Mouse (Mus musculus): ENCODE results near the gene Mdm2. TPM values are rescaled to one million over a fixed set of nuclear protein-coding genes. Genes with fewer than 3 reads are reported as not detected.

Mdm2 gene
- polyA plus RNA-seq, 1 experiment from 2014 or later, result 35.1 TPM

DNA sequence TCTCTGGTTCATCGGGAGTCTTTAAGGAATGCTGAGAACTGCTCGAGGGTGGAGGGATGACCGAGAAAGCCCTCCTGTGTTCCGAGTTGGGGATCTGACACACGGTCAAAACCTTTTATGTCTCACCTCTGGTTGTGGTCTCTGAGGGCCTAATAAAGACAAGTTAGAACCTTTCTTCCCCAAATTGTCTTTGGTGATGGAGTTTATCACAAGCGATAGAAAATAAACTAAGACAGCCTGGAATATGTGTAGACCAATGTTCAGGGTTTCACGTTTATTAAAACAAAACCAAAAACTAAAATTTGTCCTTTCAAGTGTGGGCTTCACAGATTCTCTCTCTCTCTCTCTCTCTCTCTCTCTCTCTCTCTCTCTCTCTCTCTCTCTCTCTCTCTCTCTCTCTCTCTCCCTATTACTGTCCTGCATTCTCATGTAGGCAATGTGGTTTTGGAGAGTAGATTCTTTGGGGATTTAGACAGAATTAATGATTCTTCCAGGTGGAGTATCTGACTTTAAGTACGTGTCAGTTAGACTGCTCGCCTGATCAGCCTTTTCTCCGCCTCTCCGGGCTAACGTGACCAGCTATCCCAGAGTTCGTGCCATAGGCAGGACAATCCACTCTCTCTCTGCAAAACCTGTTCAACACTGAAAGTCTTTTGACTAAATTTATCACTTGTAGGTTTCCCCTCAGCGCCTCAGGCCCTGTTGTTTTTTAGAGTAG, 46.2 kb downstream of the Mdm2 start:
- H3K4me1 ChIP-seq (replicated peaks), result no peaks in the 10 kb centered on the region; the same call in 1 of the 2 replicates
- H3K9me3 ChIP-seq, result no peaks in the 10 kb centered on the region
- peak overlapping the region; percentile 14 for H3K4me3 ChIP-seq (replicated peaks)
- 41% methylated on average over 14 of the region's 14 CpGs for WGBS
- no peaks in the 10 kb centered on the region for H3K36me3 ChIP-seq
- H3K27me3 ChIP-seq (replicated peaks), result no peaks in the 10 kb centered on the region
- H3K4me2 ChIP-seq (replicated peaks), result peak overlapping the region; percentile 48
- no peak; the same call in 1 of the 2 replicates for ATAC-seq
- H3K27ac ChIP-seq, result peak overlapping the region; percentile 49
- H3K9ac ChIP-seq, result no peak overlapping the region

DNA sequence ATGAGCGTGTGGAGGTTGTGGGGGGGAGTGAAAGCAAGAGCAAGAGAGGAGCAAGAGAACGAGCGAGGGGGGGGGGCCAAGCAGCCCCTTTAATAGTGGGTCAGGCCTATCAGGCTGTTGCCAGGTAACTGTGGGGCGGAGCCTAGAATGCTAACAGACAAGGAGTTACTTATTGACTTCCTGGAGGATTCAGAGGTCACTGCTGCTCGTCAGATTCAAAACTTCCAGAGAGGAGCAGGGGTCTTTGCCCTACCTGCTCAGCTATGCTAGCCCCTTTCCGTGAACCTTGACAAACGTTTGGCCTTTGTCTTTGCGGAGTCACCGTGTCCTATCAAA, 46.7 kb downstream of the Mdm2 start:
- no peaks in the 10 kb centered on the region for H3K4me1 ChIP-seq (replicated peaks)
- peak overlapping the region; percentile 48 for H3K4me2 ChIP-seq (replicated peaks)
- no peaks in the 10 kb centered on the region for H3K9me3 ChIP-seq
- peak; percentile 89 for ATAC-seq
- 13% methylated on average over 9 of the region's 9 CpGs for WGBS
- H3K9ac ChIP-seq, result no peak overlapping the region
- H3K27ac ChIP-seq, result peak overlapping the region; percentile 49
- peak overlapping the region; percentile 14 for H3K4me3 ChIP-seq (replicated peaks)
- H3K36me3 ChIP-seq, result no peaks in the 10 kb centered on the region
- H3K27me3 ChIP-seq (replicated peaks), result no peaks in the 10 kb centered on the region

DNA sequence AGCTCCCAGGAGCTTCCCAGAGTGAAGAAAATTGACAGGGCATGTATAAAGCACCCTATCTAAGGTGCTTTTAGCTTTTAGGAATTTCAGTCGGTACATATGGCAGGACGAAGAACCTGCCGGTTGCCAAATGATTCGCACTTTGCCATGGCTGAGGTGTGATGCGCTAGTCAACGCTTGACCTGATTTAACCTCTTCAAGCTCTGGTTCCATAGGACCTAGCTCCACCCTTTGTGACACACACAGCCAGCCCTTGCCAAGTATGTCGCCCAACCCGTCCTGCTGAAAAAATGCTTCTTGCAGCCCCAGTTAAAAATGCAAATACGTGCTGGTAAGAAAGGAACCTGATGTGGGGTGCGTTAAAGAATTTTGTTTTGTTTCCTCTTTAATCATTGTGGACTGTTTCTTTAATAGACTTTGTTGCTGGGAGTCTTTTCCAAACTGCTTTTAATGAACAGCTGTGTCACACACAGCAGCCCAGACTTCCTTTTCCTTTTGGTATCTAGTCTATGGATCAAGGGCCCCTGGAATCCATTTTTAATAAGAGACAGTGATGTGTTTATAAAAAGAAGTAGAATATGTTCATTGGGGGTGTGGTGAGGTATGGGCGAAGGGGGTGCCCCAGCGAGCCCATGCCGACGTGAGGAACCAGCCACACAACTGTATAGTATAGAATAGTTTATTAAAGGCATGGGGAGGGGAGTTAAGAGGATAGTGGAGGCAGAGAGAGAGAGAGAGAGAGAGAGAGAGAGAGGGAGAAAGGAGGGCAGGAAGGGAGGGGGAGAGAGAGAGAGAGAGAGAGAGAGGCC, 47.3 kb downstream of the Mdm2 start:
- Histone ChIP-seq H3K9me3 (no peaks in the 10 kb centered on the region), H3K4me2 (replicated peaks) (peak overlapping the region; percentile 48), H3K27ac (peak overlapping the region; percentile 45), H3K27me3 (replicated peaks) (no peaks in the 10 kb centered on the region), H3K4me3 (replicated peaks) (no peak overlapping the region; the same call in 1 of the 2 replicates), H3K4me1 (replicated peaks) (no peaks in the 10 kb centered on the region), H3K9ac (no peak overlapping the region), H3K36me3 (no peaks in the 10 kb centered on the region)
- peak; percentile 84 for ATAC-seq
- 48% methylated on average over 14 of the region's 14 CpGs for WGBS

- H3K9ac ChIP-seq, result no peak overlapping the region
- WGBS, result 72% methylated on average over 15 of the region's 15 CpGs
- H3K4me2 ChIP-seq (replicated peaks), result no peak overlapping the region
- peak; percentile 80 for ATAC-seq
- no peaks in the 10 kb centered on the region for H3K4me1 ChIP-seq (replicated peaks)
- H3K4me3 ChIP-seq (replicated peaks), result no peak overlapping the region
- no peak overlapping the region for H3K27ac ChIP-seq
- no peaks in the 10 kb centered on the region for H3K36me3 ChIP-seq
- H3K27me3 ChIP-seq (replicated peaks), result no peaks in the 10 kb centered on the region
- no peaks in the 10 kb centered on the region for H3K9me3 ChIP-seq
Measured at GRCm38 (mm10) chr10:117662316-117663055, 48.1 kb downstream of the Mdm2 start.

DNA sequence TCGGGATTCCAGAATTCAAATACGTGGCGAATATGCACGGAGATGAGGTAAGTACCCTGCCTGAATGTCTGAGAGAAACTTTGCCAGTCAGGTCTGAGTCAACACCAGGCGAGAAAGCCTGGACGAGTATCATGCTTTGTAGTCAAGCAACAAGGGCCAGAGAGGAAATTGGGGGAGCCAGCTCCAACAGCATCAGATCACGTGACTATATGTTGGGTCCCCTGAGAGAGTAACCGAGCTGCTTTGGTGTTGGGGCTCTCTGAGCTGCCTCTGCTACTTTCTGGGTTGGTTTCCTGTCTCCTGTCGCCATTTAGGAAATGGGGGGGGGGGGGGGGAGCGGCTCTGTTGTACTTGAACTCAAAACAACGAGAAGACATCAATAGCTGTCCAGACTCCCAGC, 50.7 kb downstream of the Mdm2 start:
- Histone ChIP-seq H3K36me3 (no peaks in the 10 kb centered on the region), H3K27ac (no peak overlapping the region), H3K4me1 (replicated peaks) (no peaks in the 10 kb centered on the region), H3K9ac (no peak overlapping the region), H3K4me2 (replicated peaks) (no peak overlapping the region), H3K4me3 (replicated peaks) (no peak overlapping the region), H3K27me3 (replicated peaks) (no peaks in the 10 kb centered on the region), H3K9me3 (no peaks in the 10 kb centered on the region)
- 61% methylated on average over 11 of the region's 11 CpGs for WGBS
- no peak for ATAC-seq

GRCm38 (mm10) chr10:117659430-117659813, 51.1 kb downstream of the Mdm2 start:
- no peak overlapping the region for H3K9ac ChIP-seq
- 73% methylated on average over 11 of the region's 11 CpGs for WGBS
- no peaks in the 10 kb centered on the region for H3K4me1 ChIP-seq (replicated peaks)
- no peak overlapping the region for H3K4me2 ChIP-seq (replicated peaks)
- no peak overlapping the region for H3K4me3 ChIP-seq (replicated peaks)
- ATAC-seq, result no peak
- H3K27me3 ChIP-seq (replicated peaks), result no peaks in the 10 kb centered on the region
- no peaks in the 10 kb centered on the region for H3K36me3 ChIP-seq
- no peaks in the 10 kb centered on the region for H3K9me3 ChIP-seq
- H3K27ac ChIP-seq, result no peak overlapping the region

GRCm38 (mm10) chr10:117658522-117659429, 51.8 kb downstream of the Mdm2 start:
- Histone ChIP-seq H3K9me3 (no peaks in the 10 kb centered on the region), H3K9ac (no peak overlapping the region), H3K36me3 (no peaks in the 10 kb centered on the region), H3K4me1 (replicated peaks) (no peaks in the 10 kb centered on the region), H3K4me3 (replicated peaks) (no peak overlapping the region), H3K27me3 (replicated peaks) (no peaks in the 10 kb centered on the region), H3K4me2 (replicated peaks) (no peak overlapping the region), H3K27ac (no peak overlapping the region)
- 91% methylated on average over 14 of the region's 14 CpGs for WGBS
- no peak for ATAC-seq

GRCm38 (mm10) chr10:117657659-117658306, 52.8 kb downstream of the Mdm2 start:
- no peak for ATAC-seq
- H3K27me3 ChIP-seq (replicated peaks), result no peaks in the 10 kb centered on the region
- no peaks in the 10 kb centered on the region for H3K9me3 ChIP-seq
- H3K4me2 ChIP-seq (replicated peaks), result no peak overlapping the region
- H3K9ac ChIP-seq, result no peak overlapping the region
- WGBS, result 75% methylated on average over 3 of the region's 3 CpGs
- H3K27ac ChIP-seq, result no peak overlapping the region
- H3K36me3 ChIP-seq, result no peaks in the 10 kb centered on the region
- H3K4me1 ChIP-seq (replicated peaks), result no peaks in the 10 kb centered on the region
- no peak overlapping the region for H3K4me3 ChIP-seq (replicated peaks)

GRCm38 (mm10) chr10:117656985-117657658, 53.4 kb downstream of the Mdm2 start:
- Histone ChIP-seq H3K9ac (no peak overlapping the region), H3K4me1 (replicated peaks) (no peaks in the 10 kb centered on the region), H3K9me3 (no peaks in the 10 kb centered on the region), H3K4me2 (replicated peaks) (no peak overlapping the region), H3K27me3 (replicated peaks) (no peaks in the 10 kb centered on the region), H3K4me3 (replicated peaks) (no peak overlapping the region), H3K36me3 (no peaks in the 10 kb centered on the region), H3K27ac (no peak overlapping the region)
- WGBS, result 76% methylated on average over 7 of the region's 7 CpGs
- no peak for ATAC-seq

- WGBS, result 84% methylated on average over 6 of the region's 6 CpGs
- Histone ChIP-seq H3K27me3 (replicated peaks) (no peaks in the 10 kb centered on the region), H3K9ac (no peak overlapping the region), H3K4me3 (replicated peaks) (no peak overlapping the region), H3K9me3 (no peaks in the 10 kb centered on the region), H3K4me1 (replicated peaks) (no peaks in the 10 kb centered on the region), H3K36me3 (no peaks in the 10 kb centered on the region), H3K27ac (no peak overlapping the region), H3K4me2 (replicated peaks) (no peak overlapping the region)
- ATAC-seq, result no peak
Measured at GRCm38 (mm10) chr10:117656662-117656962, 53.9 kb downstream of the Mdm2 start.
